Mouse (Mus musculus) 3T3-L1 (cell line): ENCODE data around the gene Gm26661.

Source experiments
- DNase-seq: peaks from one replicate; pipeline ENCODE4 v3.0.0-alpha.2; 2015; ENCODE audit warnings: low read depth, low spot score

Gm26661 gene

GRCm38 (mm10) chr14:7819446-7819845 lies 28.1 kb downstream of the Gm26661 start:
- DNase-seq: peak; percentile 16

DNA sequence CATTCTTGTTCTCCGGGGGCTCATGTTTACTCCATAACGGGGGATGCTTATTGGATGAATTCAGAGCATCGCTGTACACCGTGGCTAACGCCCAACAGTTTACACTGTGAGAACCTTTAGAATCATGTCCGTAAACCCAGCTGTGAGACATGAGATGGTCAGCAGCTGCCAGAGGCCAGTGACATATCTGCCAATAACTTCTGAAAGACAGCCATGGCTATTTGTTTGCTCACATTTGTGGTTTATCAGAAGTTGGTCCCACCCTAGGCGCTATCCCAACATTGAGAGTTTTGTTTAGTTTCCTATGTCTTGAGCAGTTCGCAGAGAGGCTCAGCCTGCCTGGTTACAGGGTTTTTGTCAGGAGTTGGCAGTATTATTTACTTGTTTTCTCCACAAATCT lies 30.0 kb downstream of the Gm26661 start:
- peak; percentile 47 for DNase-seq

GRCm38 (mm10) chr14:7822693-7823092 lies 31.3 kb downstream of the Gm26661 start:
- peak; percentile 83 for DNase-seq

- no peak for DNase-seq
Measured at GRCm38 (mm10) chr14:7824651-7825268, 33.4 kb downstream of the Gm26661 start.

DNA sequence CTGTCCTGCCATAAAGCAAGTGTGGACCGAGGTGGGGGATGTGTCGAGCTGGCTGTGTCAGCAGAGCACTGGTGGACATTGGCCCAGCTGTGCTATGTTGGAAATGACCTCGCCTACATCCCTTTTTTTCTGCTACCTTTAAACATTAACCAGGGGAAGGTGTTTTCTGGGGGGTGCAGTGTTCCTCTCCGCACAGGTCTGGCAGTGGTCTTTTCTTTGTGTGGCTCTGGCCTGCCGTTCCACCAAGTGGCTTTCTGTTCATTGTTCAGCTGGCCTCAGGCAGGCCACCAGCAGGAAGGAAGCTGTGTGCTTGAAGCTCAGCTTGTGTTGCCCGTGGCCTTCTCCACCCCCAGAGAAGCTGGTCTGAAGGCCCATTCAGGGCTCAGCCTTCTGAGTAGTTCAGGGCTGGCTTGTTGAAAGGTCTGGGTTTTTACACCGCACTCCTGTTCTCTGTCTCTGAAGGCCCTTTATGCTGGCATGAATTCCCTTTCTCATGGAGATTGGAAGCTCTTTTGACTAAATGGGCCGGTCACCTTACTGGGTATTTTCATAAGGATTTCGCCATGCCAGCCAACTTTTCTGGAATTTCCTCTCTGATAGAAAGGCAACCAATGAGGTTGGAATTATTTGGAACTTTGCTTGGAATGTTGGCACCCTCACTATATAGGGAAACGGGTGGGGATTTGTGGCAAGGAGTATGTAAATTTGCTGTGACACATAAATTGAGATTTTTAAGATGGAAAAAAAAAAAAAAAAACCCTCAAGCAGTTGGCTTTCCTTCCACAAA lies 35.0 kb downstream of the Gm26661 start:
- DNase-seq: peak; percentile 77

DNA sequence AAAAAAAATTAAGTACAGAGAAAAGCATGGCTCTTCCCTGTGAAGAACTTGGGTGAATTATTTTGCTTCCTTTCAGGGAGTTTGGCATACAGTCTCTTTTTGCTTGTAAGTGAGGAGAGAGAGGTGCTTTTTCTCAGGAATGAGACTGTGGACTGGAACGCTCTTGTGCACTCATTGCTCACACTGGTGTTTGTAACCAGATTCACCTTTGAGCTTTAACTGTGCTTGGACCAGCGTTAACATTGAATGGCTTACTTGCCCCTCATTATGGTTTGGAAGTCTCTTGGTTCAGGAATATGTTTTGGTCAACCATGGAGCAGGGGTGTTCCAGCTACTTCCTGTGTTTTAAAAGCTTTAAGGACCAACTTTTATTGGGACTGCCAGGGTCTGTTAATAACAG lies 37.8 kb downstream of the Gm26661 start:
- DNase-seq: no peak

DNA sequence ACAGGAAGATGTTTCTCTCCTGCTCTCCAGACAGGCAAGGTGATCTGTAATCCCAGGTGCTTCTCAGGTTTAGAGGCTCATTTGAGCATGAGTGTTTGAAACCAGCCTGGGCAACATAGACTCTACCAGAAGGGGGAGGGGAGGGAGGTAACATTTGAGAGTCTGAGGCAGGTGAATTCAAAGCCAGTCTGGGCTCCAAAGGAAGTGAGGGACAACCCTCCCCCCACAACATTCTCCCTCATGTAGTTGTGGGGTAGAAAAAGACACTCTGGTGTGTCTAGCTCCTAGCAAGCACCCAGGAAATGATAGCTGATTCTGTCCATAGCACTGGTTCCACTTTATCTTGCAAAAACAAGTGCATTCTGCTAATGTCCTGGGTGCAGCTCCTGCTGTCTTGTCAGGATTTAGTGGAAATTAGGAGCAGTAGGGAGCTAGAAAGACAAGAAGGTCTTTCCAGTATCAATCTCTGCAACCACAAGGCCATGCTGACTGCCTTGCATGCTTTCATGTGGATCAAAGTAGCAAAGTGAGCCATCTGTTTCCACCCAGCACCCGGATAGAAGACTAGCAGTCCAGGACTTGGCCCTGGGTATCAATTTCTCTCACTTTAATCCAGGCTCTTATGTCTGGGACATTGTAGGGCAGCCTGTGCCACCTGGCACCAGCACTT lies 40.5 kb downstream of the Gm26661 start:
- no peak for DNase-seq

- no peak for DNase-seq
Measured at GRCm38 (mm10) chr14:7832440-7832783, 41.0 kb downstream of the Gm26661 start.

- DNase-seq: no peak
Measured at GRCm38 (mm10) chr14:7833458-7833857, 42.1 kb downstream of the Gm26661 start.

DNA sequence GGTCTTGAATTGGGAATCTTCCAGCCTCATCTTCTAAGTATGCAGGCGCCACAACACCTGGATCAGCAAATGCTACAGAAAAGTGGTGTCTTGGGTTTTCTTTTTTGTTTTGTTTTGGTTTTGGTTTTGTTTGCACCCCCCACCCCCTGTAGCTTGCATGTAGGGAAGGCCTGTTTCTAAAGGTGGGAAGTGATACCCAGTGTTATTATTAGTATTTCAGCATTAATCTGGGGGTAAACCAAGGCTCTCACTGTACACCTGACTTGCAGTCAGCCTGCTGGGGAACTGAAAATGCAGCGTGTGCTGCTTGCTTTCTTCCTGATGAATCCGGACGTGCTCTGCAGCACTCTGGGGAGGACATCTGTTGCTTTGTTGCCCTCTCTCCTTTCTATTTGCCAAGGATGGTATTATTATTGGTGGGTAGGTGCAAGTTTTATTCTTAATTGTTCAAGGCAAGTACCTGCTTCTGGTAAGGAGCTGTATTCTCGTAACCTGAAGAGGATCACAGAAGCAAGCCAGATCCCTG lies 47.2 kb downstream of the Gm26661 start:
- no peak for DNase-seq

- DNase-seq: no peak
Measured at GRCm38 (mm10) chr14:7839950-7840514, 48.6 kb downstream of the Gm26661 start.
